Mouse (Mus musculus): ENCODE results near the gene Sytl2. TPM values are rescaled to one million over a fixed set of nuclear protein-coding genes. Genes with fewer than 3 reads are reported as not detected.

Sytl2 gene
- polyA plus RNA-seq, 1 experiment = 106 TPM

GRCm38 (mm10) chr7:90370071-90370851 is 68.2 kb downstream of the Sytl2 start:
- DNase-seq (ENCODE audit: low spot score) = no peak

GRCm38 (mm10) chr7:90372804-90373203 is 70.8 kb downstream of the Sytl2 start:
- no peak for DNase-seq (ENCODE audit: low spot score)

DNA sequence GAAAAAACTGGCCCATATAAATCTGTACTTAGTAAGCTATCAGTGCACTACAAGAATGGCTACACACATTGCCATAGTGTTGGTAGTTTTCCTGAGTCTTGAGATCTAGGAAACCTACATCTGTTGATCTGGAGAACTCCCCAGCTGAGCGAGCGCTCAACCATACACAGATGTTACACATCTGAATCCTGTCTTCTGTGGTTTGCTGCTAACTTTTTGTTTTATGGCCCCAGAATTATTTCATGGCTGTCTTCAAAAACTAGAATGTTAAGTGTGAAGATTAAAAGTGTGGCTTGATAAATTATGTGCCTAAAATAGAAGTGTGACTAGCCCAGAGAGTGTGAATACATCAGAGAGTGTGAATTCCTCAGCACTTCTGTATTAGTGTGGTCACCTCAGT is 82.4 kb downstream of the Sytl2 start:
- DNase-seq (ENCODE audit: low spot score) = no peak

- no peak for DNase-seq (ENCODE audit: low spot score)
Measured at GRCm38 (mm10) chr7:90386885-90387459, 84.9 kb downstream of the Sytl2 start.

DNA sequence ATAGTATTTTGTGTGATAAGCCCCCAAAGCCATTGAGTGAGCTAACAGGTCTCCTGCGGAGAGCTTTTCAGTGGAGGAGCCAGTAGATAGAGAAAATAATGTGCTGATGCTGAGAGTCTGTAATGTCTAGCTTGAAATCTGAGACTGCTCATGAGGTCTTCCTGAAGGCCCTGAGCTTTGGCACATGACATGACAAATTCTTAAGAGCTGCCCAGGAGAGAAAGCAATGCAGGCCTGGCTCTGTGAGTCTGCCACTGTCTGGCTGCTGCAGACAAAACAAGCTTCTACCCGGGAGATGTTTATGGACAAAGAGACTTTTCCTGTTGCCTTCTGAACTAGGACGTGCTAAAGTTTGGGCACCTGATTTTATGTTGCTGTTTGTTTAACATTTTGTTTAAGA is 87.7 kb downstream of the Sytl2 start:
- no peak for DNase-seq (ENCODE audit: low spot score)

- no peak for DNase-seq (ENCODE audit: low spot score)
Measured at GRCm38 (mm10) chr7:90395073-90395472, 93.0 kb downstream of the Sytl2 start.

DNA sequence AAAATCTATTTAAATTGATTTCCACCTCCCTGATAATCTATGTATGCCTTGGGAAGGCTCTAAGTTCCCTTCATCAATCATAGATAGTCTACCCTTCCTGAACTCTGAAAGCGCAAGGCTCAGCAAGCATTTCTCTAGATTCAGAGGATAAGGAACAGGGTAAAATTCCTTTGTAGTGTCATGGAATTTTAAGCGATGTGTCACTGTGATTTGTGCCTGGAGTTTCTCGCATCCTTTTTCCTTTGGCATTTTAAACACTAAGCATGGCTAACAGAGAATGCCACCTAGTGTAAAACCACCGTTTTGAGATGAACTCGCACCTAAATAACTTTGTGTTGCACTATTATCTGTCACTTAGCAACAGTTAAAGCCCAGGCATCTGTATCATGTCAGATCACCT is 93.9 kb downstream of the Sytl2 start:
- no peak for DNase-seq (ENCODE audit: low spot score)

DNA sequence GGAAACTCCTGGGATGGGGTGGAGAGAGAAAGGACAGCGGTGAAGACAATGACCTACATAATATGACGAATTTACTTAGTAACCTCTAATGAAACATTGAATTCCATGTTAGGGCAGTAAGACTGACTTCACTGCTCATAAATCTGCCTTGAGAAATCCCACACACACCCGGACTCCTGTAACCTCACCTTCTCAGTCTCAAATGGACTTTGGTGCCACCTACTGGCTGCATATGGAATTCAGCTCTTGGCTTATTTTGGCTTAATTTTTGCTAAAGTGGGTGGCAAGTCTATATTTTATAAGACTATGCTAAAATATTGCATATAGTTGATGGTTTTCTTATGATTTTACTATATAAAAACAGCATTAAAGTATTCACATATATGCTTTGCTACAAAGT is 107.9 kb downstream of the Sytl2 start:
- DNase-seq (ENCODE audit: low spot score) = no peak

GRCm38 (mm10) chr7:90426020-90427001 is 124.3 kb downstream of the Sytl2 start, which contains the start of gene Ccdc89:
TSS of gene Ccdc89 (plus strand) at chr7:90426577.
- peak; percentile 34 for DNase-seq (ENCODE audit: low spot score)

DNA sequence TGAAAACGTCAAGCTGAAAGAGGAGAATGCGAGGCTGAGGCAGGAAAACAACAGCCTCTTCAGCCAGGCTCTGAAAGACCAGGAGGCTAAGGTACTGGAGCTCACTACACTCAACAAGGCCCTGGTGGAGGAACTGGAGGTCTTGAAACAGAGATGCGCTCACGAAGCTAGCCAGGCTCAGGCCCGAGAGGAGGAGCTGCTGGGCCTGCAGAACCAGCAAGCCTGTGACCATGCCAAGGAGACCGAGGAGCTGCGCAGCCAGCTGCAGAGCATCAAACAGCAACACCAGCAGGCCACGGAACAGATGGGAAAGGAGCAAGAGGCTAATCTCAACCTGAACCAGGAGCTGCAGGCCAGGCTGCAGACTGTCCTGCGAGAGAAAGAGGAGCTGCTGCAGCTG is 125.0 kb downstream of the Sytl2 start:
- DNase-seq (ENCODE audit: low spot score) = no peak

DNA sequence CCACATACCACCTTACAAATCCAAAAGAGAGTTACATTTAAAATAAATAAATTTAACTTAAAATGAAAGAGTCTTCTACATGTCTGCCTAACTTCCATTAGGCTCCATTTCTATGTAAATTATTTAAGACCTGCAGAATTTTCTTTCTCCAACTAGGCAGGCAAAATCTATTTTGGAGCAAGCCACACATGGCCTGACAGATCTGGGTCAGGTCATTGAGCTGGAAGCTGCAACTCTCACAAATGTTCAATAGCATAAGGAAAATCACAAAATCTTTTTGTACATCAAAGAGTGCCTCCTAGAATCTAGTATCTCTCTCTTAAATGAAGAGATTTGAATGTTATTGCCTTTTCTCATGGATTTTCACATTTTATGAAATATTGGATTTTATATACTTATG is 130.2 kb downstream of the Sytl2 start:
- no peak for DNase-seq (ENCODE audit: low spot score)

DNA sequence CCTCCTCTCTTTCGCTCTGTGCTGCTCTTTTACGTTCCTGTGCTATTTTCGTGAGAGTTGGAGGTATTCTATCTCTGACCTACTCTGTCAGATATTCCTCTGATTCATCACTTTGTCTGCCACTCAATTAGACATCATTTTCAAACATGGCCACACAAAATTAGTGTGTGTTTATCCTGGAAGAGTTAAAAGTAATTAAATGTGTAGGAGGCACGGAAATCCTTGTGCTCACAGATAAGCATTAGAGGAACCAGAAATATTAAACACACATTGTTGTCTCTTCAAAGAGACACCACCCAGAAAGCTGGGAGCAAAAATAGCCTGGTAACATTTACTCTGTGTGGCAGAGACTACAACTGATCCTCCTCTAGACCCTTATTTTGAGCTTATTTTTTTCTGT is 138.0 kb downstream of the Sytl2 start:
- no peak for DNase-seq (ENCODE audit: low spot score)

DNA sequence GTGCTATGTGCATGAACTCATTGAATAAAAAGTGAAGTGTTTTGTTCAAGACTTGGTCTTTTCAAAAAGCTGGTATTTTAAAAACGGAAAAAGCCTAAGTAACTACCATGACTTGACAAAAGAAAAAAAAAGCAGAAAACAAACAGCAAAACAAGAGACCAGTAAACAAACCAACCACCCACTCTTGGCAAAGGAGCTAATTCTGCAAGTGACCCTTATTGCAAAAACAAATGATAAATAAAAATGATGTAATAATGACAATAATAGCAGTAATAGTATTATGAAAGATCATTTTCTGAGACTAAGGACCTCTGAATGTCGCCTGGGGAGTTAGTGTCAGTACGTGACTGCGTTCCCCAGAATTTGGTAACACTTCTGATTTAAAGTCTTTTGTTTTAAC is 140.0 kb downstream of the Sytl2 start:
- DNase-seq (ENCODE audit: low spot score) = no peak

GRCm38 (mm10) chr7:90442518-90443080 is 140.5 kb downstream of the Sytl2 start, which contains the start of gene Crebzf:
TSS of gene Crebzf (plus strand) at chr7:90442729.
- DNase-seq (ENCODE audit: low spot score) = peak; percentile 89

- peak; percentile 75 for DNase-seq (ENCODE audit: low spot score)
Measured at GRCm38 (mm10) chr7:90443101-90444091, 141.3 kb downstream of the Sytl2 start.

GRCm38 (mm10) chr7:90444206-90444605 is 142.2 kb downstream of the Sytl2 start:
- no peak for DNase-seq (ENCODE audit: low spot score)

- DNase-seq (ENCODE audit: low spot score) = no peak
Measured at GRCm38 (mm10) chr7:90456149-90456844, 154.2 kb downstream of the Sytl2 start.

- peak; percentile 65 for DNase-seq (ENCODE audit: low spot score)
Measured at GRCm38 (mm10) chr7:90456845-90457468, 154.9 kb downstream of the Sytl2 start, which contains the start of gene Tmem126a. TSS of gene Tmem126a (minus strand) at chr7:90457229.

DNA sequence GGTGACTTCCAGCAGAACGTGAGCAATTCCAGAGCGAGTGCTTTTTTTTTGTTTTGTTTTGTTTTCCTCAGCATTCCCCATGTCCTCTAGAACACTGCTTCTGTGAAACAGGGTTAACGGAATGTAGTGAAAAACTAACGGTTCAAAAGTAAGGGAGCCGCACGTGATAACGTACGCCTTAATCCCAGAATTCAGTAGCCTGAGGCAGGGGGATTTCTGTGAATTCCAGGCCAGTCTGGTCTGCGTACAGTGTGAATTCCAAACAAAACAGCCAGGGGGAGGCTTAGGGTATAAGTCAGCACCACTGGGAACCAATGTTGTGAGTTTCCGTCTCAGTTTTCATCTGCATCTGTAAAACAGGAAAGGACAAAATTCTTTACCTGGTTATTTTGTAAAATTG is 155.5 kb downstream of the Sytl2 start:
- no peak for DNase-seq (ENCODE audit: low spot score)
